Mouse (Mus musculus) ES-Bruce4 (cell line): ENCODE results near the gene Prkag2.

Experiments used
- CTCF ChIP-seq: IDR thresholded peaks from one replicate; pipeline ENCODE4 v1.8.1; 2011; ENCODE audit warnings: low read depth, low read length
- EP300 ChIP-seq: IDR thresholded peaks from 2 replicates; pipeline ENCODE4 v1.6.1; 2011; ENCODE audit warnings: low read depth, low read length; ENCODE audit not compliant: insufficient read depth
- POLR2A ChIP-seq: IDR thresholded peaks from one replicate; pipeline ENCODE4 v1.8.1; 2011; ENCODE audit warnings: low read length; ENCODE audit not compliant: insufficient read depth

- TF ChIP-seq CTCF = no peak
- TF ChIP-seq EP300 = no peak
- no peak for TF ChIP-seq POLR2A
Measured at GRCm38 (mm10) chr5:24981765-24982164, 118.7 kb downstream of the Prkag2 start.
